Mouse (Mus musculus): Measurements from ENCODE around the gene Bpifb1. TPM values are rescaled to one million over a fixed set of nuclear protein-coding genes. Genes with fewer than 3 reads are reported as not detected.
"Not testable (repeated sequence)": the region's sequence is repeated elsewhere in the genome, so short reads cannot be mapped to it uniquely, and the experiment has no call there.

The Bpifb1 gene
- polyA plus RNA-seq, 1 experiment = 1.5 TPM

GRCm38 (mm10) chr2:154243356-154244036 lies 52.9 kb downstream of the Bpifb1 start:
- WGBS = 95% methylated on average over 10 of the region's 10 CpGs
- H3K4me1 ChIP-seq (replicated peaks; ENCODE audit: control insufficient read depth, insufficient read depth, low read length) = no peaks in the 10 kb centered on the region
- no peak overlapping the region for H3K27ac ChIP-seq (ENCODE audit: control insufficient read depth, insufficient read depth, low read length)
- no peak overlapping the region for H3K4me3 ChIP-seq (ENCODE audit: control insufficient read depth, insufficient read depth, low read length)
- DNase-seq = no peak
- TF ChIP-seq CTCF (IDR thresholded peaks at IDR 0.05; ENCODE audit: borderline replicate concordance, control insufficient read depth, extremely low read depth, insufficient read depth, low read length, poor library complexity) (no peak), POLR2A (IDR thresholded peaks at IDR 0.05; ENCODE audit: control insufficient read depth, extremely low read depth, insufficient read depth, low read length, poor library complexity) (no peak)
- H3K36me3 ChIP-seq (ENCODE audit: control insufficient read depth, insufficient read depth, low read length) = no peaks in the 10 kb centered on the region
- no peaks in the 10 kb centered on the region for H3K27me3 ChIP-seq (ENCODE audit: control insufficient read depth, insufficient read depth, low read length)

GRCm38 (mm10) chr2:154245322-154245721 lies 54.7 kb downstream of the Bpifb1 start:
- H3K4me3 ChIP-seq (ENCODE audit: control insufficient read depth, insufficient read depth, low read length) = no peak overlapping the region

GRCm38 (mm10) chr2:154255254-154255653 lies 64.6 kb downstream of the Bpifb1 start:
- not testable (repeated sequence) for H3K4me1 ChIP-seq (replicated peaks; ENCODE audit: control insufficient read depth, insufficient read depth, low read length); H3K36me3 ChIP-seq (ENCODE audit: control insufficient read depth, insufficient read depth, low read length); DNase-seq; H3K4me3 ChIP-seq (ENCODE audit: control insufficient read depth, insufficient read depth, low read length); H3K27ac ChIP-seq (ENCODE audit: control insufficient read depth, insufficient read depth, low read length); H3K27me3 ChIP-seq (ENCODE audit: control insufficient read depth, insufficient read depth, low read length)
- 93% methylated on average over 2 of the region's 4 CpGs for WGBS

More at GRCm38 (mm10) chr2:154245322-154245721, 54.7 kb downstream of the Bpifb1 start:
- H3K27me3 ChIP-seq (ENCODE audit: control insufficient read depth, insufficient read depth, low read length) = no peaks in the 10 kb centered on the region
- no peak for TF ChIP-seq POLR2A (IDR thresholded peaks at IDR 0.05; ENCODE audit: control insufficient read depth, extremely low read depth, insufficient read depth, low read length, poor library complexity)
- no peaks in the 10 kb centered on the region for H3K4me1 ChIP-seq (replicated peaks; ENCODE audit: control insufficient read depth, insufficient read depth, low read length)
- H3K36me3 ChIP-seq (ENCODE audit: control insufficient read depth, insufficient read depth, low read length) = no peaks in the 10 kb centered on the region
- DNase-seq = no peak
- WGBS = 97% methylated on average over 5 of the region's 5 CpGs
- no peak overlapping the region for H3K27ac ChIP-seq (ENCODE audit: control insufficient read depth, insufficient read depth, low read length)

GRCm38 (mm10) chr2:154255770-154256169 lies 65.2 kb downstream of the Bpifb1 start:
- WGBS = 89% methylated on average over 4 of the region's 4 CpGs
- Histone ChIP-seq H3K36me3 (ENCODE audit: control insufficient read depth, insufficient read depth, low read length) (no peaks in the 10 kb centered on the region), H3K4me3 (ENCODE audit: control insufficient read depth, insufficient read depth, low read length) (no peak overlapping the region), H3K27me3 (ENCODE audit: control insufficient read depth, insufficient read depth, low read length) (no peaks in the 10 kb centered on the region), H3K4me1 (replicated peaks; ENCODE audit: control insufficient read depth, insufficient read depth, low read length) (no peaks in the 10 kb centered on the region), H3K27ac (ENCODE audit: control insufficient read depth, insufficient read depth, low read length) (no peak overlapping the region)
- no peak for TF ChIP-seq POLR2A (IDR thresholded peaks at IDR 0.05; ENCODE audit: control insufficient read depth, extremely low read depth, insufficient read depth, low read length, poor library complexity)
- TF ChIP-seq CTCF (IDR thresholded peaks at IDR 0.05; ENCODE audit: borderline replicate concordance, control insufficient read depth, extremely low read depth, insufficient read depth, low read length, poor library complexity) = no peak
- no peak for DNase-seq

- H3K36me3 ChIP-seq (ENCODE audit: control insufficient read depth, insufficient read depth, low read length); H3K27me3 ChIP-seq (ENCODE audit: control insufficient read depth, insufficient read depth, low read length); H3K27ac ChIP-seq (ENCODE audit: control insufficient read depth, insufficient read depth, low read length); DNase-seq; H3K4me1 ChIP-seq (replicated peaks; ENCODE audit: control insufficient read depth, insufficient read depth, low read length); H3K4me3 ChIP-seq (ENCODE audit: control insufficient read depth, insufficient read depth, low read length): not testable (repeated sequence)
- 84% methylated on average over 5 of the region's 5 CpGs for WGBS
Observed at GRCm38 (mm10) chr2:154257554-154257953, 66.9 kb downstream of the Bpifb1 start, which contains the start of gene Bpifb9a. TSS of gene Bpifb9a (plus strand) at chr2:154257854.

- DNase-seq; H3K27me3 ChIP-seq (ENCODE audit: control insufficient read depth, insufficient read depth, low read length); H3K4me1 ChIP-seq (replicated peaks; ENCODE audit: control insufficient read depth, insufficient read depth, low read length); H3K36me3 ChIP-seq (ENCODE audit: control insufficient read depth, insufficient read depth, low read length); H3K27ac ChIP-seq (ENCODE audit: control insufficient read depth, insufficient read depth, low read length); H3K4me3 ChIP-seq (ENCODE audit: control insufficient read depth, insufficient read depth, low read length): not testable (repeated sequence)
- 69% methylated on average over 3 of the region's 3 CpGs for WGBS
Observed at GRCm38 (mm10) chr2:154264397-154264796, 73.8 kb downstream of the Bpifb1 start.

Other genes starting within 250 kb of the Bpifb1 start
- gene Bpifa6, start 215.9 kb upstream of the Bpifb1 start, polyA plus RNA-seq (2012; rRNA removed) = not detected in 2 replicates
- gene Bpifa2, start 182.6 kb upstream of the Bpifb1 start, polyA plus RNA-seq (2012; rRNA removed) = 0.22 TPM in 1 of 2 replicates, not detected in the other
- 0.23 TPM in 1 of 2 replicates, not detected in the other for gene Bpifa3, start 60.5 kb upstream of the Bpifb1 start, polyA plus RNA-seq (2012; rRNA removed)
- 23.3 and 33.0 TPM in 2 replicates for gene Bpifa1, start 47.9 kb upstream of the Bpifb1 start, polyA plus RNA-seq (2012; rRNA removed)
- 1.3 and 1.6 TPM in 2 replicates for gene Bpifa5, start 28.2 kb upstream of the Bpifb1 start, polyA plus RNA-seq (2012; rRNA removed)
- gene Bpifb5, start 32.9 kb downstream of the Bpifb1 start, polyA plus RNA-seq (2012; rRNA removed) = 0.40 and 0.65 TPM in 2 replicates
- gene Bpifb9a, start 67.0 kb downstream of the Bpifb1 start, polyA plus RNA-seq (2012; rRNA removed) = 0.11 and 0.14 TPM in 2 replicates
- gene Bpifb9b, start 116.4 kb downstream of the Bpifb1 start, polyA plus RNA-seq (2012; rRNA removed) = 0.26 and 0.36 TPM in 2 replicates
- 14.2 and 16.3 TPM in 2 replicates for gene Cdk5rap1, start 182.2 kb downstream of the Bpifb1 start, polyA plus RNA-seq (2012; rRNA removed)
- 5.8 and 9.6 TPM in 2 replicates for gene Snta1, start 217.3 kb downstream of the Bpifb1 start, polyA plus RNA-seq (2012; rRNA removed)
- gene Cbfa2t2, start 245.7 kb downstream of the Bpifb1 start, polyA plus RNA-seq (2012; rRNA removed) = 27.6 and 30.1 TPM in 2 replicates

Data from thymus, adult 2 months (tissue).